Mouse (Mus musculus): ENCODE measurements around the gene Slc50a1.

- TF ChIP-seq ZC3H11A (IDR thresholded peaks at IDR 0.05; ENCODE audit: low read depth, low read length) (no peak), NRF1 (IDR thresholded peaks at IDR 0.05; ENCODE audit: low read depth, low read length) (no peak), CHD2 (IDR thresholded peaks at IDR 0.05; ENCODE audit: low read length) (no peak), ZNF384 (IDR thresholded peaks at IDR 0.05; ENCODE audit: low read depth, low read length) (no peak), IRF4 (IDR thresholded peaks at IDR 0.05; ENCODE audit: low read depth, low read length) (no peak)
Observed at GRCm38 (mm10) chr3:89230561-89230960, 39.8 kb downstream of the Slc50a1 start.

Measured in CH12.LX (cell line).